Mouse (Mus musculus): ENCODE measurements around the gene Cars. TPM values are rescaled to one million over a fixed set of nuclear protein-coding genes. Genes with fewer than 3 reads are reported as not detected.

Cars gene
- polyA plus RNA-seq, 1 experiment from 2014 or later: 61.2 TPM

- 91% methylated on average over 3 of the region's 3 CpGs for WGBS
- no peak overlapping the region for H3K4me2 ChIP-seq (replicated peaks)
- H3K4me1 ChIP-seq: no peaks in the 10 kb centered on the region
- H3K9me3 ChIP-seq: no peaks in the 10 kb centered on the region
- no peak overlapping the region for H3K4me3 ChIP-seq
- no peaks in the 10 kb centered on the region for H3K27me3 ChIP-seq (replicated peaks)
- no peak overlapping the region for H3K9ac ChIP-seq
- peaks cover 81% of the 10 kb centered on the region for H3K36me3 ChIP-seq
- no peak for ATAC-seq (ENCODE audit: low FRiP score, low read depth)
- H3K27ac ChIP-seq: no peak overlapping the region
These were observed 63.6 kb downstream of the Cars start for GRCm38 (mm10) chr7:143536251-143536650.

GRCm38 (mm10) chr7:143533284-143533683 lies 66.6 kb downstream of the Cars start:
- Histone ChIP-seq H3K27me3 (replicated peaks) (no peaks in the 10 kb centered on the region), H3K4me2 (replicated peaks) (no peak overlapping the region), H3K9me3 (no peaks in the 10 kb centered on the region), H3K9ac (no peak overlapping the region), H3K36me3 (peaks cover 94% of the 10 kb centered on the region), H3K27ac (no peak overlapping the region), H3K4me3 (no peak overlapping the region), H3K4me1 (no peaks in the 10 kb centered on the region)
- 85% methylated on average over 2 of the region's 2 CpGs for WGBS
- no peak for ATAC-seq (ENCODE audit: low FRiP score, low read depth)

GRCm38 (mm10) chr7:143532410-143532809 lies 67.5 kb downstream of the Cars start:
- Histone ChIP-seq H3K27me3 (replicated peaks) (no peaks in the 10 kb centered on the region), H3K4me1 (no peaks in the 10 kb centered on the region), H3K9ac (no peak overlapping the region), H3K4me3 (no peak overlapping the region), H3K36me3 (peaks cover 94% of the 10 kb centered on the region), H3K9me3 (no peaks in the 10 kb centered on the region), H3K27ac (no peak overlapping the region), H3K4me2 (replicated peaks) (no peak overlapping the region)
- 83% methylated on average over 1 of the region's 1 CpGs for WGBS
- no peak for ATAC-seq (ENCODE audit: low FRiP score, low read depth)

- ATAC-seq (ENCODE audit: low FRiP score, low read depth): no peak
- 85% methylated on average over 4 of the region's 4 CpGs for WGBS
- Histone ChIP-seq H3K27me3 (replicated peaks) (no peaks in the 10 kb centered on the region), H3K4me2 (replicated peaks) (no peak overlapping the region), H3K9ac (no peak overlapping the region), H3K9me3 (no peaks in the 10 kb centered on the region), H3K27ac (no peak overlapping the region), H3K4me1 (no peaks in the 10 kb centered on the region), H3K4me3 (no peak overlapping the region), H3K36me3 (peaks cover 92% of the 10 kb centered on the region)
These were observed 80.6 kb downstream of the Cars start for GRCm38 (mm10) chr7:143519333-143519732.

- no peak for ATAC-seq (ENCODE audit: low FRiP score, low read depth)
- H3K4me3 ChIP-seq: no peak overlapping the region
- no peaks in the 10 kb centered on the region for H3K9me3 ChIP-seq
- no peak overlapping the region for H3K27ac ChIP-seq
- H3K27me3 ChIP-seq (replicated peaks): no peaks in the 10 kb centered on the region
- 98% methylated on average over 4 of the region's 4 CpGs for WGBS
- no peaks in the 10 kb centered on the region for H3K4me1 ChIP-seq
- no peak overlapping the region for H3K4me2 ChIP-seq (replicated peaks)
- peaks cover 67% of the 10 kb centered on the region for H3K36me3 ChIP-seq
- H3K9ac ChIP-seq: no peak overlapping the region
These were observed 85.5 kb downstream of the Cars start for GRCm38 (mm10) chr7:143514416-143514768.

GRCm38 (mm10) chr7:143513763-143514415 lies 86.0 kb downstream of the Cars start:
- H3K27ac ChIP-seq: no peak overlapping the region
- H3K27me3 ChIP-seq (replicated peaks): no peaks in the 10 kb centered on the region
- H3K4me3 ChIP-seq: no peak overlapping the region
- H3K9me3 ChIP-seq: no peaks in the 10 kb centered on the region
- ATAC-seq (ENCODE audit: low FRiP score, low read depth): no peak
- no peak overlapping the region for H3K4me2 ChIP-seq (replicated peaks)
- H3K4me1 ChIP-seq: no peaks in the 10 kb centered on the region
- H3K36me3 ChIP-seq: peaks cover 62% of the 10 kb centered on the region
- WGBS: 92% methylated on average over 10 of the region's 10 CpGs
- H3K9ac ChIP-seq: no peak overlapping the region

- Histone ChIP-seq H3K4me2 (replicated peaks) (no peak overlapping the region), H3K27ac (no peak overlapping the region), H3K4me1 (no peaks in the 10 kb centered on the region), H3K9me3 (no peaks in the 10 kb centered on the region), H3K36me3 (peaks cover 36% of the 10 kb centered on the region), H3K9ac (no peak overlapping the region), H3K27me3 (replicated peaks) (peaks cover 1% of the 10 kb centered on the region; the same call in 1 of the 2 replicates), H3K4me3 (no peak overlapping the region)
- ATAC-seq (ENCODE audit: low FRiP score, low read depth): no peak
These were observed 88.6 kb downstream of the Cars start for GRCm38 (mm10) chr7:143511335-143511712.

GRCm38 (mm10) chr7:143510593-143511334 lies 89.1 kb downstream of the Cars start:
- H3K9me3 ChIP-seq: no peaks in the 10 kb centered on the region
- no peak for ATAC-seq (ENCODE audit: low FRiP score, low read depth)
- peaks cover 4% of the 10 kb centered on the region; the same call in 1 of the 2 replicates for H3K27me3 ChIP-seq (replicated peaks)
- H3K9ac ChIP-seq: no peak overlapping the region
- no peaks in the 10 kb centered on the region for H3K4me1 ChIP-seq
- no peak overlapping the region for H3K4me2 ChIP-seq (replicated peaks)
- no peak overlapping the region for H3K4me3 ChIP-seq
- peaks cover 33% of the 10 kb centered on the region for H3K36me3 ChIP-seq
- WGBS: 90% methylated on average over 3 of the region's 3 CpGs
- no peak overlapping the region for H3K27ac ChIP-seq

GRCm38 (mm10) chr7:143509566-143509965 lies 90.3 kb downstream of the Cars start:
- WGBS: 64% methylated on average over 1 of the region's 1 CpGs
- no peak for ATAC-seq (ENCODE audit: low FRiP score, low read depth)
- no peak overlapping the region for H3K4me2 ChIP-seq (replicated peaks)
- H3K4me1 ChIP-seq: no peaks in the 10 kb centered on the region
- no peak overlapping the region for H3K9ac ChIP-seq
- H3K27ac ChIP-seq: no peak overlapping the region
- H3K4me3 ChIP-seq: no peak overlapping the region
- no peaks in the 10 kb centered on the region for H3K9me3 ChIP-seq
- peaks cover 21% of the 10 kb centered on the region for H3K36me3 ChIP-seq
- peaks cover 12% of the 10 kb centered on the region; the same call in 1 of the 2 replicates for H3K27me3 ChIP-seq (replicated peaks)

Small RNA genes lying within 50 kb of the gene (microRNA-seq; reads per million reads assigned to microRNA genes)
- 1.5 reads per million for gene Mir7064

Other genes with a start within 250 kb of the Cars start
- 1,329 and 1,332 TPM in 2 replicates for gene Cdkn1c, start 139.0 kb downstream of the Cars start, polyA plus RNA-seq (2016; fragmentation: Nextera tagmentation; extraction: Ambion mirVana)
- gene Slc22a18, start 126.4 kb downstream of the Cars start, polyA plus RNA-seq (2016; fragmentation: Nextera tagmentation; extraction: Ambion mirVana): 0.52 and 0.85 TPM in 2 replicates
- 1.9 and 2.4 TPM in 2 replicates for gene Phlda2, start 96.9 kb downstream of the Cars start, polyA plus RNA-seq (2016; fragmentation: Nextera tagmentation; extraction: Ambion mirVana)
- gene Nap1l4, start 51.0 kb downstream of the Cars start, polyA plus RNA-seq (2016; fragmentation: Nextera tagmentation; extraction: Ambion mirVana): 335 and 344 TPM in 2 replicates
- 0.06 and 0.14 TPM in 2 replicates for gene Tnfrsf26, start 28.6 kb upstream of the Cars start, polyA plus RNA-seq (2016; fragmentation: Nextera tagmentation; extraction: Ambion mirVana)
- 6.6 and 6.7 TPM in 2 replicates for gene Tnfrsf22, start 49.6 kb upstream of the Cars start, polyA plus RNA-seq (2016; fragmentation: Nextera tagmentation; extraction: Ambion mirVana)
- gene Tnfrsf23, start 85.8 kb upstream of the Cars start, polyA plus RNA-seq (2016; fragmentation: Nextera tagmentation; extraction: Ambion mirVana): 0.48 and 0.72 TPM in 2 replicates
- 24.5 and 25.1 TPM in 2 replicates for gene Osbpl5, start 156.9 kb upstream of the Cars start, polyA plus RNA-seq (2016; fragmentation: Nextera tagmentation; extraction: Ambion mirVana)
- gene Mrgprg, start 166.9 kb upstream of the Cars start, polyA plus RNA-seq (2016; fragmentation: Nextera tagmentation; extraction: Ambion mirVana): not detected in 2 replicates
- 2.6 and 4.2 TPM in 2 replicates for gene Mrgpre, start 184.4 kb upstream of the Cars start, polyA plus RNA-seq (2016; fragmentation: Nextera tagmentation; extraction: Ambion mirVana)
- 7.3 and 11.4 TPM in 2 replicates for gene Nadsyn1, start 222.8 kb upstream of the Cars start, polyA plus RNA-seq (2016; fragmentation: Nextera tagmentation; extraction: Ambion mirVana)
- 49.2 and 53.6 TPM in 2 replicates for gene Dhcr7, start 223.1 kb upstream of the Cars start, polyA plus RNA-seq (2016; fragmentation: Nextera tagmentation; extraction: Ambion mirVana)